Mouse (Mus musculus) lung, embryonic 14.5 days (tissue): Measurements from ENCODE around the gene Srgn. TPM values are rescaled to one million over a fixed set of nuclear protein-coding genes. Genes with fewer than 3 reads are reported as not detected.
"Not testable (repeated sequence)": the region's sequence is repeated elsewhere in the genome, so short reads cannot be mapped to it uniquely, and the experiment has no call there.

Source experiments
- ATAC-seq: fragments of 200-750 bp; cut with Nextera tagmentation; 2 replicates; pipeline ENCODE4 v1.8.0; 2017; ENCODE audit warnings: mild to moderate bottlenecking, moderate TSS enrichment, moderate library complexity; ENCODE audit not compliant: insufficient read depth
- DNase-seq: peaks from one replicate; pipeline ENCODE4 v3.0.0-alpha.2; 2015
- H3K27ac ChIP-seq: fragments of 300-500 bp; sonication (generic); 2 replicates; pipeline ENCODE4 v1.5.1; 2014; ENCODE audit warnings: low read depth, mild to moderate bottlenecking, moderate library complexity
- H3K27me3 ChIP-seq: fragments of 300-500 bp; sonication (generic); 2 replicates; pipeline ENCODE4 v1.6.1; 2014; ENCODE audit warnings: low read length, control low read depth; ENCODE audit not compliant: insufficient read depth
- H3K36me3 ChIP-seq: fragments of 300-500 bp; sonication (generic); 2 replicates; pipeline ENCODE4 v1.6.1; 2014; ENCODE audit warnings: control low read depth; ENCODE audit not compliant: insufficient read depth
- H3K4me1 ChIP-seq: fragments of 300-500 bp; sonication (generic); 2 replicates; pipeline ENCODE4 v1.6.1; 2014; ENCODE audit warnings: antibody characterized with exemption, control low read depth; ENCODE audit not compliant: insufficient read depth
- H3K4me2 ChIP-seq: fragments of 300-500 bp; sonication (generic); 2 replicates; pipeline ENCODE4 v1.6.1; 2014; ENCODE audit warnings: mild to moderate bottlenecking
- H3K4me3 ChIP-seq: fragments of 300-500 bp; sonication (generic); 2 replicates; pipeline ENCODE4 v1.5.1; 2014; ENCODE audit warnings: low read depth, low read length
- H3K9ac ChIP-seq: fragments of 300-500 bp; sonication (generic); 2 replicates; pipeline ENCODE4 v1.6.1; 2014
- H3K9me3 ChIP-seq: fragments of 300-500 bp; sonication (generic); 2 replicates; pipeline ENCODE4 v1.6.1; 2016; ENCODE audit warnings: low read depth, low read length, control low read depth
- CTCF ChIP-seq: IDR thresholded peaks from 2 replicates; pipeline ENCODE4 v1.5.1; 2016; ENCODE audit warnings: antibody characterized with exemption, low read depth
- WGBS: fragments of 180-500 bp; shearing (Covaris S2); extraction: QIAGEN DNeasy Blood & Tissue Kit; methylation state at CpG from one replicate; pipeline ENCODE4 v1.1.7; 2014; 5-methylcytosine and 5-hydroxymethylcytosine counted together
- polyA plus RNA-seq: library from polyadenylated mRNA; unstranded; fragments of >200 nt; fragmentation: Nextera tagmentation; extraction: Ambion mirVana; gene quantifications from 2 replicates; pipeline ENCODE4 v1.2.1, GENCODE M21; 2014

The Srgn gene
- polyA plus RNA-seq, 1 experiment from 2014 or later: 33.8 TPM

DNA sequence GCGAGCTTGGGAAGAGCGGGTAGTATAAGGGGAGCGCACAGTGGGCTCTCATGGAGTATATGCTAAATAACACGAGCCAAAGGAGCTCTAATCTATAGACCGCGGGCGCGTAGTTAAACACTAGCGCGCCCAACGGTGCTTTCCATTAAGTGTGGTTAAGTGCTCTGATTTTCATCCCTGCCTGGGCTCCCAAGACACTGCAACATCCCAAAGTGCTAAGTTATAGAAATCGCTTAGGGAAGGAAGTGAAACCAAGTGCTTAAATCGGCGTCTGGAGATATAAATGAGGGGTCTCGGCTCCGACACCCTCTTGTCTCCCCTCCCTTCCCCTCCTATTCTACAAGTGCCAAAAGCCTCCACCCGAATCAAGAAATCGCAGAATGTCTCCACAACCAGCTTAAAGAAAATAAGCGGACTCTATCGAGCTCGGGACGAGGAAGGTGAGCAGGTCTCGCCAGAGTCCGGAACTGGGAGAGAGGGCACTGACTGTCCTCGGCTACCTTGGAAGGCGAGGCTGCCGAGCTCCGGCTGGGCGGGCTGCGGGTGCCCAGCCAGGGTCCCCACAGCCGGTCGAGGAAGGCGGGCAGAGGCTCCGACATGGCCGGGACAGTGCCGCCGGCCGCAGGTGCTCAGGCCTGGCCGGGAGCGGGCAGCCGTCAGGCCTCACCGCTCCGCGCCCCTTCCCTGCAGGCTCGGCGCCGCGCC, 41.2 kb downstream of the Srgn start:
- Histone ChIP-seq H3K9ac (peak overlapping the region; percentile 80), H3K27ac (peak overlapping the region; percentile 79), H3K4me3 (peak overlapping the region; percentile 94), H3K4me1 (peaks cover 2% of the 10 kb centered on the region; the same call in 1 of the 2 replicates), H3K4me2 (peak overlapping the region; percentile 76), H3K9me3 (no peaks in the 10 kb centered on the region), H3K36me3 (no peaks in the 10 kb centered on the region), H3K27me3 (no peaks in the 10 kb centered on the region)
- peak; percentile 75 for ATAC-seq
- DNase-seq: peak; percentile 59
- under 1% methylated on average over 43 of the region's 48 CpGs for WGBS
- TF ChIP-seq CTCF: no peak

DNA sequence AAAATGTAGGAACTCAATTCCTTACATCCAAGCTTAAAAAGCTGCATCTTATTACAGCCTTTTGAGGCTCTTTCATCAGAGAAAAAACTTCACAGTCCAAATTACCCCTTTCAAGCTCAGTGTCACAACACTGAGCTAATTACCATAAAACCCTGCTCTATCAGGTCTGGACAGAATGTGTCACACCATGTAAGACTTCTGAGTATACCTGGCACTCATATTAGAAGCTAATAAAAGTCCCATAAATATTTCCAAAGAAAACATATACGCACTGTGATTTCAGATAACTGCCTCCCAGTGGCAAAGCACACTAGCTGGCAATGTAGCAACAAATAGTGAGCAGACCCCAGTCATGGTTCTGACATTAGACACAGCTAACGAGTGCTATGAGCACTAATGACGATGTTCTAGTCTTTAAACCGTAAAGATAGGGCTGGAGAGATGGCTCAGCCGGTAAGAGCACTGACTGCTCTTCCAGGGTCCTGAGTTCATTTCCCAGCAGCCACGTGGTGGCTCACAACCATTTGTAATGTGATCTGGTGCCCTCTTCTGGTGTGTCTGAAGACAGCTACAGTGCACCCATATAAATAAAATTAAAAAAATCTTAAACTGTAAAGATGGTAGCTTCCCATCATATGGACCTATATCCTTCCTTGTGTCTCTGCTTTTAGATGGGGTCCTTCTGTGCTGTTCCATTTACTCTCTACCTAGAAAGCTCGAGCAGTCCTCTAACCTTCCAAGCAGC, 46.0 kb downstream of the Srgn start:
- H3K4me3 ChIP-seq: no peak overlapping the region
- TF ChIP-seq CTCF: no peak
- H3K9me3 ChIP-seq: no peaks in the 10 kb centered on the region
- H3K9ac ChIP-seq: no peak overlapping the region
- DNase-seq: no peak
- no peak overlapping the region for H3K4me2 ChIP-seq
- H3K27ac ChIP-seq: no peak overlapping the region
- no peak for ATAC-seq
- H3K36me3 ChIP-seq: no peaks in the 10 kb centered on the region
- H3K4me1 ChIP-seq: no peaks in the 10 kb centered on the region
- no peaks in the 10 kb centered on the region for H3K27me3 ChIP-seq
- WGBS: 68% methylated on average over 7 of the region's 7 CpGs

DNA sequence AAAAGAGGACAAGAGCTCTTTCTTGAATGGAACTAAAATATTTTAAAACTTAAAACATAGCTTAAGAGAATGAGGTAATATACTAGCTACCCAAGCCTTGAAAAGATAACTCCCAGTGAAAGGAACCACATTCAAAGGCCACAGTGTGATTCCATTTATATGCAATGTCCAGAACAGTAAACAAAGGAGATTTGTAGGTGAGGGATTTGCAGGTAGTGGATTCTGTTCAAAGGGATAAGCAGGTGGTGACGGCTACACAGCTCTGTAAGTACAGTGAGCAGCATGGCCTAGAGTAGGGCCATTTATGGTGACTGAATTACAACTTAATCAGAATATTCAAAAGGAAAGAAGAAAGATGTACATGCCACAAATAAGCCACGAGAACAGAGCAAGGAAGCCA, 50.3 kb downstream of the Srgn start:
- no peaks in the 10 kb centered on the region for H3K9me3 ChIP-seq
- DNase-seq: no peak
- 79% methylated on average over 2 of the region's 2 CpGs for WGBS

DNA sequence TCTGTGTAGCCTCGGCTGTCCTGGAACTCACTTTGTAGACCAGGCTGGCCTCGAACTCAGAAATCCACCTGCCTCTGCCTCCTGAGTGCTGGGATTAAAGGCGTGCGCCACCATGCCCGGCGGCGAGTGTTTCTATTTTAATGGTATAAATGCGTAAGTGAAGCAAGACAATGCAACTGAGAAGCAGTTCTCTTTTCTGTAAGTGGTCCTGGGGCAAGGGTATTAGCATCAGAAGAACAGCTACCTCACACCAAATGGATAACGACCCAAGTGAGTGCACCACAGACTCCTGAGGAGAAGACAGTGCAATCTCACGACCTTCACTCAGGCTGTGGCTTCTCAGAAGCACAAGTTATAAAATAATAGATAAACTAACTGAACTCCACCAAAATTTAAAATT, 52.3 kb downstream of the Srgn start:
- no peak for DNase-seq
- 94% methylated on average over 10 of the region's 10 CpGs for WGBS
- no peak overlapping the region for H3K4me2 ChIP-seq
- ATAC-seq: no peak
- no peaks in the 10 kb centered on the region for H3K27me3 ChIP-seq
- H3K4me1 ChIP-seq: no peaks in the 10 kb centered on the region
- H3K9me3 ChIP-seq: no peaks in the 10 kb centered on the region
- no peak overlapping the region for H3K4me3 ChIP-seq
- no peak overlapping the region for H3K9ac ChIP-seq
- no peak overlapping the region for H3K27ac ChIP-seq
- H3K36me3 ChIP-seq: 0 out of 2 replicates have a peak, but pooled peaks cover 5% of the 10 kb centered on the region
- no peak for TF ChIP-seq CTCF

More for the DNA sequence above, 50.3 kb downstream of the Srgn start:
- ATAC-seq: no peak
- H3K4me2 ChIP-seq: no peak overlapping the region
- H3K27ac ChIP-seq: no peak overlapping the region
- 0 out of 2 replicates have a peak, but pooled peaks cover 5% of the 10 kb centered on the region for H3K36me3 ChIP-seq
- H3K4me3 ChIP-seq: no peak overlapping the region
- no peak for TF ChIP-seq CTCF
- H3K4me1 ChIP-seq: no peaks in the 10 kb centered on the region
- no peaks in the 10 kb centered on the region for H3K27me3 ChIP-seq
- H3K9ac ChIP-seq: no peak overlapping the region

DNA sequence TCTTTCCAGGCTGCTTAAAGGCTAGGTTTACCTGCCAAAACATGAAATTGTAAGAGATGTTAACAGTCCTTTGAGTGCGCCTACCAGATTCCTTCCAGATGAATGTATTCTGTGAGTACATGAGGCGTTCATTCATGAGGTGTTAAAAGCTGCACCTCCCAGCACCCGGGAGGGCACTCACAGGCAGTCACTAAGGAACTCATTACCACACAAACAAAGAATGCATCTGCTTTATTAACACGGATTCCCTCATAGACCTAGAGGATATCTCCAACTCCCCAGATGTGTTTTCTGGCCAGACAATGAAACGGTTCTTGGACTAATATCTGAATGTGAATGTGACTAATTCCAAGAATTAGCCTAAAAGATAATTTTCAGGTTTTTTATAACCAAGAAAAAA, 56.1 kb downstream of the Srgn start:
- Histone ChIP-seq H3K9me3 (no peaks in the 10 kb centered on the region), H3K9ac (no peak overlapping the region), H3K4me3 (no peak overlapping the region), H3K4me1 (no peaks in the 10 kb centered on the region), H3K36me3 (0 out of 2 replicates have a peak, but pooled peaks cover 11% of the 10 kb centered on the region), H3K27ac (no peak overlapping the region), H3K4me2 (no peak overlapping the region), H3K27me3 (no peaks in the 10 kb centered on the region)
- 72% methylated on average over 5 of the region's 5 CpGs for WGBS
- ATAC-seq (no peak), DNase-seq (no peak)
- TF ChIP-seq CTCF: no peak

DNA sequence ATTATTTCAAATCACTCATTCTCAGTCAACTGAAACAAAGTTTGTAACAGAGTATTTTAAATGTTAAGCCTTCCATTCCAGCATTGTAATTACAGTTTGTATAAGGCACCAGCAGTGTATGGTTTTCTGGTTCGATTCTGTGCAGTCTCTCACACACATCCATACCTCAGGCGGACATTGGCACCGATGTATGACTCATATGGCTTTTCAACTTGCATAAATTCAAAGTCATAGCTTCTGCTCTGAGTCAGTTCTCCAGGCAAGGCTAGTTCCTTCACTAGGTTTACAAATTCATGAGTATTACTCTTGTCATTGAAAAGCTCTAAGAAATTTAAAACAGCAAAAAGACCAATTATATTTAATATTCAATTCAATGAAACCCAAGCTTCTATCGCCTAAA, 57.5 kb downstream of the Srgn start:
- Histone ChIP-seq H3K9ac (no peak overlapping the region), H3K4me3 (no peak overlapping the region), H3K4me2 (no peak overlapping the region), H3K27ac (no peak overlapping the region), H3K9me3 (no peaks in the 10 kb centered on the region), H3K27me3 (no peaks in the 10 kb centered on the region), H3K36me3 (0 out of 2 replicates have a peak, but pooled peaks cover 5% of the 10 kb centered on the region), H3K4me1 (no peaks in the 10 kb centered on the region)
- ATAC-seq: no peak
- no peak for TF ChIP-seq CTCF
- WGBS: 91% methylated on average over 4 of the region's 4 CpGs
- DNase-seq: no peak

DNA sequence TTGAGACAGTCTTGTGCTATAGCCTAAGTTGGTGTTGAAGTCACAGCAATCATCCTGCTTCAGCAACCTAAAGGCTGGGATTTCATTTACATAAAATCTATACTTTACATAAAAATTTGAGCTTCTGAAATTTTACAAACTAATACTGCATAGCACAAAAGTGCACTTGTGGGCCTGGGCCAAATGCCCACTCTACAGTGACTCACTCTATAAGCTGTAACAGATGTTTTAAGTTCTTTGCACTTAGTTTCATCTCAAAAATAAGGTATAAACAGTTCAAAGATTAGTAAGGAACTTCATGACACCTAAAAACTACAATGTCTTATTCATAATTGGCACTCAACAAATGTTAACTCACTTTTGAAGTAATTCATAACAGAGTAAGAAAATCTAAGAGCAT, 65.9 kb downstream of the Srgn start:
- Histone ChIP-seq H3K4me3 (no peak overlapping the region), H3K4me2 (no peak overlapping the region), H3K9ac (no peak overlapping the region), H3K27ac (no peak overlapping the region), H3K9me3 (no peaks in the 10 kb centered on the region), H3K27me3 (no peaks in the 10 kb centered on the region), H3K4me1 (no peaks in the 10 kb centered on the region), H3K36me3 (peaks cover 49% of the 10 kb centered on the region)
- ATAC-seq (no peak), DNase-seq (no peak)
- TF ChIP-seq CTCF: no peak

DNA sequence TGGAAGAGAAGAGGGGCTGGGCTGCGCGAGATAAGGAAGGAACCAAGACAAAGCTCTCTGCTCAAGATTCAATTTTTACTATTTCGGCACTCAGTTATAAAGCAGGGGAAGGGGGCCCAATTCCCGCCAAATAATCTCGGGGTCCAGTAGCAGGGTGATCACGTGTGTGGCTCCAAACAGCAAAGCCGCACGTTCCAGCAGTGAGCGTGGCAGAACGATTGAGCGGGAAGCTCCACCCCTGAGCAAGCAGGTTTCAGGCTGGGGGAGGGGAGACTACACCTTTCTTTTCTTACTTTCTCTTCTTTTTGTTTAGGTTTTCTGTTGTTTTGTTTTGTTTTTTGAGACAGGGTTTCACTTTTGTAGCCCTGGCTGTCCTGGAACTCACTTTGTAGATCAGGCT, 75.2 kb downstream of the Srgn start:
- not testable (repeated sequence) for H3K9ac ChIP-seq, H3K9me3 ChIP-seq, ATAC-seq, DNase-seq, H3K4me3 ChIP-seq, H3K27ac ChIP-seq, H3K4me1 ChIP-seq, H3K4me2 ChIP-seq, H3K27me3 ChIP-seq
- H3K36me3 ChIP-seq: peaks cover 23% of the 10 kb centered on the region
- WGBS: 58% methylated on average over 11 of the region's 11 CpGs
